Mouse (Mus musculus) kidney, embryonic 16.5 days (tissue): ENCODE data around the gene Olfr1015. TPM values are rescaled to one million over a fixed set of nuclear protein-coding genes. Genes with fewer than 3 reads are reported as not detected.

Experiments
- ATAC-seq: fragments of 200-750 bp; cut with Nextera tagmentation; 2 replicates; pipeline ENCODE4 v1.8.0; 2017; ENCODE audit warnings: moderate TSS enrichment; ENCODE audit not compliant: low FRiP score, low TSS enrichment
- H3K27ac ChIP-seq: fragments of 300-500 bp; sonication (generic); 2 replicates; pipeline ENCODE4 v1.5.1; 2014; ENCODE audit warnings: low read length
- H3K27me3 ChIP-seq: fragments of 300-500 bp; sonication (generic); 2 replicates; pipeline ENCODE4 v1.6.1; 2014; ENCODE audit warnings: low read length, control low read depth, mixed read lengths; ENCODE audit not compliant: insufficient read depth
- H3K36me3 ChIP-seq: fragments of 300-500 bp; sonication (generic); 2 replicates; pipeline ENCODE4 v1.6.1; 2014; ENCODE audit warnings: low read length, control low read depth, mixed read lengths; ENCODE audit not compliant: insufficient read depth
- H3K4me1 ChIP-seq: fragments of 300-500 bp; sonication (generic); 2 replicates; pipeline ENCODE4 v1.6.1; 2014; ENCODE audit warnings: low read length, control low read depth, mixed read lengths; ENCODE audit not compliant: insufficient read depth
- H3K4me2 ChIP-seq: fragments of 300-500 bp; sonication (generic); replicated peaks from 2 replicates; pipeline ENCODE4 v1.6.1; 2014; ENCODE audit warnings: low read depth, low read length
- H3K4me3 ChIP-seq: fragments of 300-500 bp; sonication (generic); 2 replicates; pipeline ENCODE4 v1.5.1; 2014; ENCODE audit warnings: mild to moderate bottlenecking, low read length
- H3K9ac ChIP-seq: fragments of 300-500 bp; sonication (generic); replicated peaks from 2 replicates; pipeline ENCODE4 v1.6.1; 2014; ENCODE audit warnings: low read length
- H3K9me3 ChIP-seq: fragments of 300-500 bp; sonication (generic); 2 replicates; pipeline ENCODE4 v1.6.1; 2016; ENCODE audit warnings: low read length, control low read depth
- WGBS: fragments of 180-500 bp; shearing (Covaris S2); extraction: QIAGEN DNeasy Blood & Tissue Kit; methylation state at CpG from one replicate; pipeline ENCODE4 v1.1.7; 2014; 5-methylcytosine and 5-hydroxymethylcytosine counted together
- polyA plus RNA-seq: library from polyadenylated mRNA; unstranded; fragments of >200 nt; fragmentation: Nextera tagmentation; extraction: Ambion mirVana; gene quantifications from 2 replicates; pipeline ENCODE4 v1.2.1, GENCODE M21; 2015

Olfr1015 gene
- not detected in 2 replicates for polyA plus RNA-seq

DNA sequence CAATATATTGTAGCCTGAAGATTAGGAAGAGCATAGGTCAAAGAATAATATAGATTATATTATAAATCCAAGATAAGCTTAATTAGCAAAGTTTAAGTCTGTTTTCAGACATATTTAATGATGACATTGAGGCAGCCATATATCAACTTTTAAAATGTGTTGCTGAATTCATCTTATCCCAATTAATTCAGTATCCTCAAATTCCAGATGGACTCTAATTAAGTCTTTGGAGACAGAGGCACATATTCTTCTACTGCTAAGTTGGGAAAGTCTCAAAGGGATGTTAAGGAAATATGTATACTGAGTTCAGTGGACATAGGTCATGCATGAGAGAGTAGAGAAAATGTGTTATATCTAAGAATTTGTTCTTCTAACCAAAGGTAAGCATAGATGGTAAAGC lies at the start of gene Olfr1015:
Olfr1015 (plus strand) TSS at position 301 of the 400 bp plus-strand sequence.
- Histone ChIP-seq H3K36me3 (no peaks in the 10 kb centered on the region), H3K27ac (no peak within 1 kb of the TSS), H3K4me1 (no peaks in the 10 kb centered on the region), H3K9ac (no peak within 1 kb of the TSS), H3K27me3 (no peaks in the 10 kb centered on the region), H3K9me3 (no peaks in the 10 kb centered on the region), H3K4me2 (no peak within 1 kb of the TSS), H3K4me3 (no peak within 1 kb of the TSS)
- ATAC-seq: no peak

DNA sequence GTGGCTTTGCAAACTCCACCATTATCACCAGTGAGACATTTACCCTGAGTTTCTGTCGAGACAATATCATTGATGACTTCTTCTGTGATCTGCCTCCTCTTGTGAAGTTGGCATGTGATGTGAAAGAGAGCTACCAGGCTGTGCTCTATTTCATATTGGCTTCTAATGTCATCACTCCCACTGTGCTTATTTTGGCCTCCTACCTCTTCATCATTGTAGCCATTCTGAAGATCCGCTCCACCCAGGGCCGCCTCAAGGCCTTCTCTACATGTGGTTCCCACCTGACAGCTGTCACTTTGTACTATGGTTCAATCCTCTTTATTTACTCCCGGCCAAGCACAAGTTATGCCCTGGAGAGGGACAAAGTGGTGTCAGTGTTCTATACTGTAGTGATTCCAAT lies 28.0 kb upstream of the Olfr1015 start:
- Histone ChIP-seq H3K4me3 (no peak overlapping the region), H3K4me1 (no peaks in the 10 kb centered on the region), H3K27ac (no peak overlapping the region), H3K9me3 (no peaks in the 10 kb centered on the region), H3K4me2 (no peak overlapping the region), H3K27me3 (no peaks in the 10 kb centered on the region), H3K9ac (no peak overlapping the region), H3K36me3 (no peaks in the 10 kb centered on the region)
- ATAC-seq: no peak
- WGBS: 83% methylated on average over 4 of the region's 4 CpGs

GRCm38 (mm10) chr2:85762666-85763065 lies 19.2 kb upstream of the Olfr1015 start, which contains the start of gene Olfr1012:
Olfr1012 (minus strand) TSS chr2:85762766.
- Histone ChIP-seq H3K27ac (no peak within 1 kb of the TSS), H3K36me3 (no peaks in the 10 kb centered on the region), H3K4me1 (no peaks in the 10 kb centered on the region), H3K9ac (no peak within 1 kb of the TSS), H3K4me2 (no peak within 1 kb of the TSS), H3K9me3 (no peaks in the 10 kb centered on the region), H3K27me3 (no peaks in the 10 kb centered on the region), H3K4me3 (no peak within 1 kb of the TSS)
- ATAC-seq: no peak
- WGBS: 80% methylated on average over 1 of the region's 1 CpGs

DNA sequence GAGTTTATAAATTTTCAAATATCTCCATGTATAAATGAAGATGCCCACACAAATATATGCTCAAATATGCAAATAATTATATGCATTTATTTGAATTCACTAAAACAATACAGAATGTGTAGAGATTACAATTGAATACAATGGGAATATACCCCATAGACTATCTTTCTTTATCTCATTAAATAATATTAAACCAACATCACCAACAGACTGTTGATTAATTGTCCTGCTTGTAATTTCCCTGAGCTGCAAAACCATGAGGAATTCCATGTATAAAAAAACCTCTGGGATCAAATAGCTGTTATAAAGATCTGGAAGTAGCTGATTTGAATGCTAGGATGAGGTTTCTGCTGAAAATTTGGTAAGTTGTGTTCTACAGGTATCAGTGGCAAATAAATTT lies 15.0 kb upstream of the Olfr1015 start, which contains the start of gene Olfr1013:
Olfr1013 (plus strand) TSS at position 301 of the 400 bp plus-strand sequence.
- H3K9ac ChIP-seq: no peak within 1 kb of the TSS
- no peaks in the 10 kb centered on the region for H3K27me3 ChIP-seq
- no peaks in the 10 kb centered on the region for H3K9me3 ChIP-seq
- ATAC-seq: no peak
- no peaks in the 10 kb centered on the region for H3K4me1 ChIP-seq
- H3K36me3 ChIP-seq: no peaks in the 10 kb centered on the region
- no peak within 1 kb of the TSS for H3K4me2 ChIP-seq
- H3K27ac ChIP-seq: no peak within 1 kb of the TSS
- no peak within 1 kb of the TSS for H3K4me3 ChIP-seq

DNA sequence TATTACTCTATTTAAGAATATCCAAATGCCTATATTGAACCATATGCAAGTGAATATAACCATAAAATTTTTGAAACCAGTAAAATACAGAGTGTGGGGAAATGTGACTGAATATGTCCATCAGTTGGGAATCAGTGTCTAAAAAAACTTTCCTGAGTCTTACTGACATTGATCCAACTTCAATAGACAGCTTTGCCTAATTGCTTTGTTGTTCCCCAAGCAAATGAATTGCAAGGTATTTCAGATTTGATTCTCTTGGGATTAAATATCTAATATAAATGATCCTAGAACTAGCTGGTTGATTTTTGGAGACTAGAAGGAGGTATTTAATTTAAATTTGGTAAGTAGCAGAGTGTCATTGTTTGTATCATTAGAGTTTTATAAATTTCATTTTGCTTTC lies 9.4 kb upstream of the Olfr1015 start, which contains the start of gene Olfr1014:
Olfr1014 (plus strand) TSS at position 301 of the 400 bp plus-strand sequence.
- ATAC-seq: no peak
- Histone ChIP-seq H3K27ac (no peak within 1 kb of the TSS), H3K4me3 (no peak within 1 kb of the TSS), H3K4me2 (no peak within 1 kb of the TSS), H3K27me3 (no peaks in the 10 kb centered on the region), H3K4me1 (no peaks in the 10 kb centered on the region), H3K9ac (no peak within 1 kb of the TSS), H3K9me3 (no peaks in the 10 kb centered on the region), H3K36me3 (no peaks in the 10 kb centered on the region)

GRCm38 (mm10) chr2:85792331-85792730 lies 10.5 kb downstream of the Olfr1015 start:
- ATAC-seq: no peak
- Histone ChIP-seq H3K9ac (no peak overlapping the region), H3K4me2 (no peak overlapping the region), H3K4me3 (no peak overlapping the region), H3K9me3 (no peaks in the 10 kb centered on the region), H3K27ac (no peak overlapping the region), H3K36me3 (no peaks in the 10 kb centered on the region), H3K27me3 (no peaks in the 10 kb centered on the region), H3K4me1 (no peaks in the 10 kb centered on the region)
- WGBS: 66% methylated on average over 2 of the region's 2 CpGs

DNA sequence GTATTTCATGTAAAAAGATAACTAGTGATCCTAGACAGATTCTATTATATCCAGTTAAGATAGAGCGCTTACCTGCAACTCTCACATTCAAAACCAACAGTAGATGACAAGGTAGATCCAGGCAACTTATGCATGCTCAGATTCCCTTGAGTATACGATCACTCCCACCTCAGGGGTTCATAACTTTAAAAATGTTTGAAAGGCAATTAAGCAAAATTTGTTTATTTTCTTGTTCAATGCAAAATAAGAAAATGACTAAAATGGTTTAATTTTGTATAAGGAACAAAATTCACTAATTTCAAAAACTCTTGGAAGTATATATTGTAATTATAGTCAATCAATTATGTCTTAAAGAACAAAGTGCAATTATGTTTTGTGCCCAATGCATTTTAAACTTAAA lies 20.6 kb downstream of the Olfr1015 start, which contains the start of gene Olfr1016:
Olfr1016 (minus strand) TSS at position 101 of the 400 bp plus-strand sequence.
- H3K27me3 ChIP-seq: no peaks in the 10 kb centered on the region
- H3K9me3 ChIP-seq: no peaks in the 10 kb centered on the region
- no peaks in the 10 kb centered on the region for H3K4me1 ChIP-seq
- no peak for ATAC-seq
- no peak within 1 kb of the TSS for H3K27ac ChIP-seq
- H3K9ac ChIP-seq: no peak within 1 kb of the TSS
- H3K4me2 ChIP-seq: no peak within 1 kb of the TSS
- H3K36me3 ChIP-seq: no peaks in the 10 kb centered on the region
- H3K4me3 ChIP-seq: no peak within 1 kb of the TSS
- 90% methylated on average over 2 of the region's 2 CpGs for WGBS

DNA sequence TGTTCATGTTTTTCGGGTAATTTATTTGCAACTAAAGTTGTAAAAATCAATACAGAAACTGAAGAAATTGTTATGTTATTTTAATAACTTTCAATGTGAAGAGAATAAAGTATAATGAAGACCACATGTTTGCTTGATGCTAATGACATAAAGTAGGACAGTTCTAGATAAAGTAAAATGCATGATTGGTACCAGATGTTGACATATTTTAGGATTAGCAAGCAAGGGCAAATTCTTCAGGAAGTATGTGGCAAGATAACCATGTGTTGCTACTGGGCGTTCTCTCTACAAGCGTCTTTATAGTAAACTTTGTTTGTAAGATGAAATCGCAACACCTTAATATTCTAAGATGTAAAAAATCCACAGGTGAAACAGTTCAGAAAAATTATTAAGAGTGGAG lies 22.7 kb downstream of the Olfr1015 start:
- Histone ChIP-seq H3K4me2 (no peak overlapping the region), H3K9ac (no peak overlapping the region), H3K36me3 (no peaks in the 10 kb centered on the region), H3K4me1 (no peaks in the 10 kb centered on the region), H3K4me3 (no peak overlapping the region), H3K27ac (no peak overlapping the region), H3K9me3 (no peaks in the 10 kb centered on the region), H3K27me3 (no peaks in the 10 kb centered on the region)
- ATAC-seq: no peak
- 84% methylated on average over 4 of the region's 4 CpGs for WGBS

GRCm38 (mm10) chr2:85818179-85818578 lies 36.4 kb downstream of the Olfr1015 start, which contains the start of gene Olfr1018:
Olfr1018 (plus strand) TSS chr2:85818479.
- no peak for ATAC-seq
- Histone ChIP-seq H3K9me3 (no peaks in the 10 kb centered on the region), H3K4me3 (no peak within 1 kb of the TSS), H3K9ac (no peak within 1 kb of the TSS), H3K36me3 (no peaks in the 10 kb centered on the region), H3K27ac (no peak within 1 kb of the TSS), H3K4me1 (no peaks in the 10 kb centered on the region), H3K4me2 (no peak within 1 kb of the TSS), H3K27me3 (no peaks in the 10 kb centered on the region)
